1 mouse cellular context compared by ENCODE assay signal in the genomic region with DNA sequence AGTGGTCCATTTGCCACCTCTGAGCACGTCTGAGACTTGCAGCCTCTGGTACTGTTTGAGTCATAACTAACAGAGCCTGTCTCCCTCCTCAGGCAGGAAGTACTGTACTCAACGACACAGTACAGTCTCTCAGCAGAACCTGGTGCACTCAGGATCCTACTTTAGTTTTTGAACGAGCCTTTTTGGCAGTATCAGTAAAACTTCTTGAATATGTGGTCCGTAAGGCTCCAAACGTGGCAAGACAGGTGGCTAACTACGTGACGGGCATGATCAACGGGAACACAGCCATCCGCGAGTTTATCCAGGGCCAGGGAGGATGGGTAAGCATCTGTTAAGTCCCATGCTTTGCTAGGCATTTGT.
TF ChIP-seq lines count a peak whose summit lies in the region.

No protein-coding gene starts in this region.

TF ChIP-seq in CH12.LX, 34 proteins besides CTCF, POLR2A, EP300 and RAD21:
- TF ChIP-seq ELF1 (IDR thresholded peaks at IDR 0.05; ENCODE audit: low read depth, low read length) (peak; percentile 68), RCOR1 (conservative IDR thresholded peaks at IDR 0.05; ENCODE audit: low read depth, low read length) (no peak), UBTF (IDR thresholded peaks at IDR 0.05; ENCODE audit: low read depth, low read length) (no peak), CHD2 (IDR thresholded peaks at IDR 0.05; ENCODE audit: low read length) (no peak), KAT2A (IDR thresholded peaks at IDR 0.05; ENCODE audit: insufficient replicate concordance, low read length) (no peak), ZC3H11A (IDR thresholded peaks at IDR 0.05; ENCODE audit: low read depth, low read length) (no peak), MXI1 (IDR thresholded peaks at IDR 0.05; ENCODE audit: low read depth, low read length) (no peak), MAZ (IDR thresholded peaks at IDR 0.05; ENCODE audit: low read depth, low read length) (no peak), CHD1 (IDR thresholded peaks at IDR 0.05; ENCODE audit: low read depth, low read length) (no peak), TBP (conservative IDR thresholded peaks at IDR 0.05; ENCODE audit: low read depth, low read length) (peak; percentile 82), USF1 (IDR thresholded peaks at IDR 0.05; ENCODE audit: low read depth, low read length) (no peak), TCF12 (IDR thresholded peaks at IDR 0.05; ENCODE audit: low read depth, low read length) (peak; percentile 51; the same call in 1 of the 2 replicates), GABPA (IDR thresholded peaks at IDR 0.05; ENCODE audit: insufficient replicate concordance, low read depth, low read length) (no peak), MYC (IDR thresholded peaks at IDR 0.05; ENCODE audit: low read depth, low read length) (peak; percentile 60; the same call in 1 of the 2 replicates), ZKSCAN1 (IDR thresholded peaks at IDR 0.05; ENCODE audit: borderline replicate concordance, low read depth, low read length) (no peak), JUN (IDR thresholded peaks at IDR 0.05; ENCODE audit: insufficient read depth, low read depth, low read length) (no peak), NELFE (IDR thresholded peaks at IDR 0.05; ENCODE audit: low read depth, low read length) (no peak), MEF2A (IDR thresholded peaks at IDR 0.05; ENCODE audit: borderline replicate concordance, low read depth, low read length) (no peak), ZNF384 (IDR thresholded peaks at IDR 0.05; ENCODE audit: low read depth, low read length) (no peak), PAX5 (IDR thresholded peaks at IDR 0.05; ENCODE audit: low read length) (no peak), IRF4 (IDR thresholded peaks at IDR 0.05; ENCODE audit: low read depth, low read length) (peak; percentile 67; the same call in 1 of the 2 replicates), ETS1 (conservative IDR thresholded peaks at IDR 0.05; ENCODE audit: low read depth, low read length) (no peak; the same call in 1 of the 2 replicates), USF2 (conservative IDR thresholded peaks at IDR 0.05; ENCODE audit: low read depth, low read length) (no peak), ZMIZ1 (IDR thresholded peaks at IDR 0.05; ENCODE audit: low read depth, low read length) (no peak), BHLHE40 (IDR thresholded peaks at IDR 0.05; ENCODE audit: low read depth, low read length) (peak; percentile 62), HCFC1 (IDR thresholded peaks at IDR 0.05; ENCODE audit: low read depth, low read length) (no peak), MAFK (IDR thresholded peaks at IDR 0.05; ENCODE audit: insufficient replicate concordance, low read length) (no peak), MAX (IDR thresholded peaks at IDR 0.05; ENCODE audit: low read length) (peak; percentile 5), JUND (conservative IDR thresholded peaks at IDR 0.05; ENCODE audit: low read depth, low read length) (peak; percentile 31; the same call in 1 of the 2 replicates), POLR2AphosphoS2 (IDR thresholded peaks at IDR 0.05; ENCODE audit: low read depth, low read length) (no peak), SMC3 (IDR thresholded peaks at IDR 0.05; ENCODE audit: low read depth, low read length) (peak; percentile 2; the same call in 1 of the 2 replicates), SIN3A (IDR thresholded peaks at IDR 0.05; ENCODE audit: low read length) (no peak)
